Mouse (Mus musculus) cerebellum, adult 2 months (tissue): ENCODE measurements around the gene Xcr1.

ENCODE experiments used
- CTCF ChIP-seq: fragments of 200-500 bp; IDR thresholded peaks from 2 replicates; pipeline ENCODE4 v1.5.1; 2011; ENCODE audit warnings: low read depth, mild to moderate bottlenecking, control low read depth, low read length, moderate library complexity, borderline replicate concordance; ENCODE audit not compliant: insufficient read depth
- POLR2A ChIP-seq: fragments of 200-500 bp; IDR thresholded peaks from 2 replicates; pipeline ENCODE4 v1.6.1; 2011; ENCODE audit warnings: low read length, control low read depth, borderline replicate concordance; ENCODE audit not compliant: insufficient read depth

DNA sequence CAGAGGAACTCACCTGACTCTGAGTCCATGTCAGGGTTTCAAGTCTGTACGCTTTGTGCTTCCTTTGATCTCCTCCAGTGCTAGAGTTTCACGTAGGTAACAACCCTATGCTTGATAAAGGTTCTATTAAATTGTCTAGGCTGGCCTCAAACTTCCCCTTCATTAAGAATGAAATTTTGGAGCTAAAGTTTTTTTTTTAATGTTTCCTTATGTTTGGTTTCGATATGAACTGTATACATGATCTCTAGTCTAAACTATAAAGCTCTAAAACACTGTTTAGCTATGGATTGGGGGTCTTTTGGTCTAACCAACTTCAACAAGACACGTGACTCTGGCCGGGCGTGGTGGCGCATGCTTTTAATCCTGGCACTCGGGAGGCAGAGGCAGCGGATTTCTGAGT, at the start of gene Xcr1:
- no peak for TF ChIP-seq POLR2A
- TF ChIP-seq CTCF, result no peak
